Mouse (Mus musculus): ENCODE results near the gene Pum2. TPM values are rescaled to one million over a fixed set of nuclear protein-coding genes. Genes with fewer than 3 reads are reported as not detected.
"Not testable (repeated sequence)": the region's sequence is repeated elsewhere in the genome, so short reads cannot be mapped to it uniquely, and the experiment has no call there.

Gene Pum2
- total and polyA plus RNA-seq, 3 experiments, result 62.9 to 140 (median 87.8) TPM

DNA sequence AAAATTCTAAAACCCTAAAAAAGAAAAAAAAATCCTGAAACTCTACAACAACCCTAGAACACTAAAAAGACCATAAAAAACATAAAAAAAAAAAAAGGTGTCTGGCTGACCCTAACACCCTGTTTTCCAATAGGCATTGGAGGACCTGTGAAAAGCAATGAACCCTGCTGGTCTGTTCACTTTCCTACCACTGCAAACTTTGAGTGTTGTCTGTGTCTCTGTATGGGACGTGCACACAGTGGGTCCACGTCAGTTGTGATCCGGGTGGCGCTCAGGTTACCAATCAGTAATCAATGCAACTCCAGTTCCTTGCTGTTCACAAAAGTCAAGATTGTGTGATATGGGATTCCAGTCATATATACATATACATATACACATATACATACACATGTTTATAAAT, 38.4 kb upstream of the Pum2 start:
- Histone ChIP-seq H3K4me3 (ENCODE audit: control insufficient read depth in 1 of 2, insufficient read depth in 1 of 2, low read depth in 2 of 2, low read length in 2 of 2) (no peak overlapping the region), H3K36me3 (ENCODE audit: control insufficient read depth in 1 of 2, insufficient read depth in 2 of 2, low read length in 2 of 2) (no peaks in the 10 kb centered on the region; a peak in 1 of 4 replicates), H3K27me3 (ENCODE audit: control insufficient read depth in 1 of 2, insufficient read depth in 2 of 2, low read length in 2 of 2) (no peaks in the 10 kb centered on the region), H3K79me2 (ENCODE audit: control insufficient read depth, insufficient read depth, low read length, poor library complexity) (no peaks in the 10 kb centered on the region), H3K9ac (ENCODE audit: control insufficient read depth, low read depth, low read length, poor library complexity, severe bottlenecking) (no peak overlapping the region), H3K27ac (ENCODE audit: control insufficient read depth, low read depth, low read length) (no peak overlapping the region), H3K9me3 (replicated peaks; ENCODE audit: insufficient read depth, low read length) (no peaks in the 10 kb centered on the region), H3K4me1 (ENCODE audit: control insufficient read depth in 1 of 2, insufficient read depth in 2 of 2, low read length in 2 of 2) (peaks cover 0 to 2% of the 10 kb centered on the region in 2 experiments; a peak in 1 of 4 replicates)
- peak; percentile 15 for DNase-seq (ENCODE audit: low read depth, low spot score)
- TF ChIP-seq MXI1 (IDR thresholded peaks at IDR 0.05; ENCODE audit: low read depth, low read length) (no peak), TAL1 (IDR thresholded peaks at IDR 0.05; ENCODE audit: low read length) (no peak), CHD1 (IDR thresholded peaks at IDR 0.05; ENCODE audit: low read depth, low read length) (no peak), NELFE (IDR thresholded peaks at IDR 0.05; ENCODE audit: low read depth, low read length) (no peak), ZKSCAN1 (IDR thresholded peaks at IDR 0.05; ENCODE audit: low read depth, low read length) (peak; percentile 84)

DNA sequence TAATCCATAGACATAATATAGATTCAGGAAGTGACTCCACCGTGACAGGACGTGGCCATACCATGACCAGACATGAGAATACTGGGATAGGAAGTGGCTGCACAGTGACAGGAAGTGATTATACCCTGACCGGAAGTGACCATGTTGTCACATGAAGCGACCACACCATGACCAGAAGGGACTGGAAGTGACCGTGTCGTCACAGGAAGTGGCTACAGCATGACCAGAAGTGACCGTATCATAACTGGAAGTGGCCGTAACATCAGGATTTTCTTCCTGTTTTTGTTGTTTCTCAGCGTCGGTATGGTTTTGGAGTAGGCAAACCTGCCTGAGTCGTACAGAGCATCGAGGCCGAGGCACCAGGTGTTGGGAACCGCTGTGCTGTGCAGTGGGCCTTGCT, 37.0 kb upstream of the Pum2 start:
- peaks cover 2% of the 10 kb centered on the region; the same call in 1 of the 2 replicates for H3K79me2 ChIP-seq (ENCODE audit: control insufficient read depth, insufficient read depth, low read length, poor library complexity)
- H3K36me3 ChIP-seq (ENCODE audit: control insufficient read depth in 1 of 2, insufficient read depth in 2 of 2, low read length in 2 of 2), result no peaks in the 10 kb centered on the region; a peak in 1 of 4 replicates
- DNase-seq (ENCODE audit: low read depth, low spot score), result no peak
- no peak for TF ChIP-seq POLR2A (IDR thresholded peaks at IDR 0.05; ENCODE audit: control insufficient read depth in 1 of 2, insufficient read depth in 1 of 2, low read depth in 1 of 2, low read length in 2 of 2, poor library complexity in 1 of 2)
- no peak for TF ChIP-seq SMC3 (IDR thresholded peaks at IDR 0.05; ENCODE audit: low read depth, low read length)
- TF ChIP-seq EP300 (IDR thresholded peaks at IDR 0.05; ENCODE audit: low read depth in 1 of 2, low read length in 2 of 2), result no peak
- TF ChIP-seq CHD2 (IDR thresholded peaks at IDR 0.05; ENCODE audit: low read length), result no peak
- TF ChIP-seq CHD1 (IDR thresholded peaks at IDR 0.05; ENCODE audit: low read depth, low read length), result no peak
- no peak for TF ChIP-seq TBP (IDR thresholded peaks at IDR 0.05; ENCODE audit: low read depth, low read length)
- H3K4me1 ChIP-seq (ENCODE audit: control insufficient read depth in 1 of 2, insufficient read depth in 2 of 2, low read length in 2 of 2), result no peaks in the 10 kb centered on the region
- no peaks in the 10 kb centered on the region for H3K9me3 ChIP-seq (replicated peaks; ENCODE audit: insufficient read depth, low read length)
- no peak overlapping the region for H3K9ac ChIP-seq (ENCODE audit: control insufficient read depth, low read depth, low read length, poor library complexity, severe bottlenecking)
- no peak overlapping the region for H3K27ac ChIP-seq (ENCODE audit: control insufficient read depth, low read depth, low read length)
- no peak overlapping the region for H3K4me3 ChIP-seq (ENCODE audit: control insufficient read depth in 1 of 2, insufficient read depth in 1 of 2, low read depth in 2 of 2, low read length in 2 of 2)
- no peaks in the 10 kb centered on the region for H3K27me3 ChIP-seq (ENCODE audit: control insufficient read depth in 1 of 2, insufficient read depth in 2 of 2, low read length in 2 of 2)

DNA sequence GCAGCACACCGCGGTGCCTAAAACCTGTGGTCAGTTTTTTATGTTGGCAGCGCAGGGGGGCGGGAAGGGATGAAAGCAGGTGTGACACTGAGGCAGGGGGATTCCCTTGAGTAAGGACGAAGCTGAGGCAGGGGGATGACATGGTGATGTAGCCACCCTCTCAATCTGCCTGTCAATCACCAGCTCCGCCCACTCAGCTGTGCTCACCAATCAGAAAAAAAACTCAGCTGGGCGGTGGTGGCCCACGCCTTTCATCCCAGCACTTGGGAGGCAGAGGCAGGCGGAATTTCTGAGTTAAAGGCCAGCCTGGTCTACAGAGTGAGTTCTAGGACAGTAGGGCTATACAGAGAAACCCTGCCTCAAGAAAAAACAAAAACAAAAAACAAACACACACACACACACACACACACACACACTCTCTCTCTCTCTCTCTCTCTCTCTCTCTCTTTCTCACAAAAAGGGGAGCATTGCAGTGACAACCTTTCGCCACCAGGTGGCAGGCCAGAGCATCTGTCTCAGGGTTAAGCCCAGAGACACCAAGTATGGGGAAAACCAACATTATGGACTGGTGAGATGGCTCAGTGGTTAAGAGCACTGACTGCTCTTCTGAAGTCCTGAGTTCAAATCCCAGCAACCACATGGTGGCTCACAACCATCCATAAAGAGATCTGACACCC, 35.4 kb upstream of the Pum2 start:
- not testable (repeated sequence) for H3K9ac ChIP-seq (ENCODE audit: control insufficient read depth, low read depth, low read length, poor library complexity, severe bottlenecking); H3K4me1 ChIP-seq (ENCODE audit: control insufficient read depth in 1 of 2, insufficient read depth in 2 of 2, low read length in 2 of 2); H3K36me3 ChIP-seq (ENCODE audit: control insufficient read depth in 1 of 2, insufficient read depth in 2 of 2, low read length in 2 of 2); H3K27me3 ChIP-seq (ENCODE audit: control insufficient read depth in 1 of 2, insufficient read depth in 2 of 2, low read length in 2 of 2); H3K79me2 ChIP-seq (ENCODE audit: control insufficient read depth, insufficient read depth, low read length, poor library complexity); H3K27ac ChIP-seq (ENCODE audit: control insufficient read depth, low read depth, low read length); H3K4me3 ChIP-seq (ENCODE audit: control insufficient read depth in 1 of 2, insufficient read depth in 1 of 2, low read depth in 2 of 2, low read length in 2 of 2); H3K9me3 ChIP-seq (replicated peaks; ENCODE audit: insufficient read depth, low read length)
- TF ChIP-seq JUND (IDR thresholded peaks at IDR 0.05; ENCODE audit: low read depth, low read length) (peak; percentile 97), CTCF (IDR thresholded peaks at IDR 0.05 in 2 of 3, conservative IDR thresholded peaks at IDR 0.05 in 1 of 3; ENCODE audit: control insufficient read depth in 1 of 3, insufficient read depth in 1 of 3, low read depth in 2 of 3, low read length in 3 of 3, poor library complexity in 1 of 3, severe bottlenecking in 1 of 3) (peak; percentile 69 to 88 (median 69)), ETS1 (IDR thresholded peaks at IDR 0.05; ENCODE audit: low read depth, low read length) (0 out of 2 replicates have a peak, but pooled peaks have one; percentile 12), ZC3H11A (IDR thresholded peaks at IDR 0.05; ENCODE audit: low read depth, low read length) (peak; percentile 43; the same call in 1 of the 2 replicates), TBP (IDR thresholded peaks at IDR 0.05; ENCODE audit: low read depth, low read length) (peak; percentile 74), SMC3 (IDR thresholded peaks at IDR 0.05; ENCODE audit: low read depth, low read length) (peak; percentile 75), HCFC1 (IDR thresholded peaks at IDR 0.05; ENCODE audit: low read depth, low read length) (peak; percentile 59), BHLHE40 (IDR thresholded peaks at IDR 0.05; ENCODE audit: borderline replicate concordance, low read depth, low read length) (0 out of 2 replicates have a peak, but pooled peaks have one; percentile 14), RAD21 (IDR thresholded peaks at IDR 0.05; ENCODE audit: low read depth, low read length) (peak; percentile 49), ZNF384 (IDR thresholded peaks at IDR 0.05; ENCODE audit: low read depth, low read length) (peak; percentile 60)
- DNase-seq (ENCODE audit: low read depth, low spot score), result peak; percentile 90

DNA sequence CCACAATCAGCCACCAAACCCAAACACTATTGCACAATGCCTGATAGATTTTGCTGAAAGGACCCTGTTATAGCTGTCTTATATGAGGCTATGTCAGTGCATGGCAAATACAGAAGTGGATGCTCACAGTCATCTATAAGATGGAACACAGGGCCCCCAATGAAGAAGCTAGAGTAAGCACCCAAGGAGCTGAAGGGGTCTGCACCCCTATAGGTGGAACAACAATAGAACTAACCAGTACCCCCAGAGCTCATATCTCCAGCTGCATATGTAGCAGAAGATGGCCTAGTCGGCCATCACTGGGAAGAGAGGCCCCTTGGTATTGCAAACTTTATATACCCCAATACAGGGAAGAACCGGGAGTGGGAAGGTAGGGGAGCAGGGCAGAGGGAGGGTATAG, 33.7 kb upstream of the Pum2 start:
- not testable (repeated sequence) for H3K27me3 ChIP-seq (ENCODE audit: control insufficient read depth in 1 of 2, insufficient read depth in 2 of 2, low read length in 2 of 2); H3K79me2 ChIP-seq (ENCODE audit: control insufficient read depth, insufficient read depth, low read length, poor library complexity); H3K9me3 ChIP-seq (replicated peaks; ENCODE audit: insufficient read depth, low read length); DNase-seq (ENCODE audit: low read depth, low spot score); H3K27ac ChIP-seq (ENCODE audit: control insufficient read depth, low read depth, low read length); H3K36me3 ChIP-seq (ENCODE audit: control insufficient read depth in 1 of 2, insufficient read depth in 2 of 2, low read length in 2 of 2); H3K4me1 ChIP-seq (ENCODE audit: control insufficient read depth in 1 of 2, insufficient read depth in 2 of 2, low read length in 2 of 2)
- Histone ChIP-seq H3K9ac (ENCODE audit: control insufficient read depth, low read depth, low read length, poor library complexity, severe bottlenecking) (peak overlapping the region; percentile 49), H3K4me3 (ENCODE audit: control insufficient read depth in 1 of 2, insufficient read depth in 1 of 2, low read depth in 2 of 2, low read length in 2 of 2) (peak overlapping the region; percentile 48 to 98)

All from MEL (cell line).